Mouse (Mus musculus): ENCODE measurements around the gene Syt9. TPM values are rescaled to one million over a fixed set of nuclear protein-coding genes. Genes with fewer than 3 reads are reported as not detected.

Syt9 gene
- total RNA-seq, 2 experiments from 2014 or later: 8.3 to 10.8 TPM

GRCm38 (mm10) chr7:107596753-107597152 is 226.2 kb downstream of the Syt9 start:
- no peak for TF ChIP-seq CTCF (IDR thresholded peaks at IDR 0.05)
- Histone ChIP-seq H3K4me3 (no peak overlapping the region), H3K27ac (no peak overlapping the region)
- intact Hi-C loops (cut with DNase I): loop anchor here (5.0 kb wide), 2 partner anchors 61 to 151 kb away; no protein-coding TSS in a partner anchor
- no peak for DNase-seq (ENCODE audit: extremely low spot score in 1 of 2, low spot score in 2 of 2)

DNA sequence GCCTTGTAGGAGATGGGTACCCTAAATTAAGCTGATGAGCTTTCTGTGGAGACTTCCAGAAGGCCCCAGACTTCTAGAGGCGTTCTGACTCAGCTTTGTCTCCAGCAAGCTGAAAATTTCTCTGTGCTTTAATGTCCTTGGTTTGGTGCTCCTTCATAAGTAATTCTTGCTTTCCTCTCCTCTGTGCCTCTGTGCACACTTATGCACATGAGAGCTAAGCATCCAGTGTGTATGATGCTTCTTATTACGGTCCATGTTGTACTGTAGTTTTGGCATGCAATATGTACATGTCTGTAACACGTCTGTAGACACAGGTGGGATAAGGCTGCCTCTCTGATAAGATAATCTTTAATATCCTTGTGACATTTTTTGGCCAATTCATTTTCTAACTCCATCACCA is 227.4 kb downstream of the Syt9 start:
- DNase-seq (ENCODE audit: extremely low spot score in 1 of 2, low spot score in 2 of 2): no peak
- no peak overlapping the region for H3K27ac ChIP-seq
- TF ChIP-seq CTCF (IDR thresholded peaks at IDR 0.05): no peak
- H3K4me3 ChIP-seq: no peak overlapping the region
- intact Hi-C loops (cut with DNase I): loop anchor here (5.0 kb wide), 2 partner anchors 59 to 149 kb away; no protein-coding TSS in a partner anchor

Other genes with a start within 250 kb of the Syt9 start
- not detected for gene Olfr715, start 239.6 kb upstream of the Syt9 start, total RNA-seq (2021)
- not detected for gene Olfr716, start 232.4 kb upstream of the Syt9 start, total RNA-seq (2021)
- gene Nlrp14, start 203.7 kb upstream of the Syt9 start, total RNA-seq (2021): not detected
- not detected for gene Rbmxl2, start 161.3 kb upstream of the Syt9 start, total RNA-seq (2021)
- 1 to 10 TPM; 8.3 to 9.2 TPM for gene Olfml1, start 196.7 kb downstream of the Syt9 start, total RNA-seq (2021)
- gene Ppfibp2, start 224.5 kb downstream of the Syt9 start, total RNA-seq (2021): 1 to 10 TPM; 6.9 TPM